Mouse (Mus musculus) gastrocnemius, postnatal 14 days (tissue): Measurements from ENCODE around the gene Hif1an. TPM values are rescaled to one million over a fixed set of nuclear protein-coding genes. Genes with fewer than 3 reads are reported as not detected.

Source experiments
- DNase-seq: peaks from one replicate; pipeline ENCODE4 v3.0.0; 2021; ENCODE audit warnings: mixed read lengths
- intact Hi-C: fragments of 180-260 bp; cut with DNase I; formaldehyde crosslinking; loops from one replicate; pipeline ENCODE4 v1.15.1; 2025; ENCODE audit warnings: low total_unique reads
- long read RNA-seq, 2 experiments: library from polyadenylated mRNA; stranded (forward); transcript quantifications; one replicate each; pipeline ENCODE4 v2.0.0; 2021
- total RNA-seq, 2 experiments: library from RNA; stranded (reverse); gene quantifications; 2 replicates each; pipeline ENCODE4 v1.2.3; 2021

Hif1an gene
- total RNA-seq, result 10 to 100 TPM; 80.1 to 84.0 TPM
- long read RNA-seq, experiment 1, full-length matches to known transcripts, result 59 of 94 reads
- long read RNA-seq, experiment 1, partial matches to known transcripts, result 0 of 94 reads
- long read RNA-seq, experiment 1, other reads (novel, unspliced or antisense), result 35 of 94 reads
- long read RNA-seq, experiment 2, full-length matches to known transcripts, result 77 of 121 reads
- long read RNA-seq, experiment 2, partial matches to known transcripts, result 42 of 121 reads
- long read RNA-seq, experiment 2, other reads (novel, unspliced or antisense), result 2 of 121 reads

- peak; percentile 90 for DNase-seq
- intact Hi-C loops, result no loop called here
Observed at GRCm38 (mm10) chr19:44562652-44563206, at the start of gene Hif1an. Gene Hif1an, plus strand, starts transcription at chr19:44562850.

GRCm38 (mm10) chr19:44513054-44513833 lies 49.4 kb upstream of the Hif1an start:
- no peak for DNase-seq
- intact Hi-C loops, result no loop called here

- no peak for DNase-seq
- intact Hi-C loops, result no loop called here
Observed at GRCm38 (mm10) chr19:44513921-44514482, 48.6 kb upstream of the Hif1an start.

GRCm38 (mm10) chr19:44514521-44515451 lies 47.9 kb upstream of the Hif1an start:
- no peak for DNase-seq
- intact Hi-C loops, result no loop called here

GRCm38 (mm10) chr19:44515769-44516168 lies 46.9 kb upstream of the Hif1an start:
- intact Hi-C loops, result no loop called here
- no peak for DNase-seq

GRCm38 (mm10) chr19:44517996-44518768 lies 44.5 kb upstream of the Hif1an start:
- intact Hi-C loops, result no loop called here

GRCm38 (mm10) chr19:44519152-44519551 lies 43.5 kb upstream of the Hif1an start:
- intact Hi-C loops, result no loop called here
- DNase-seq, result peak; percentile 38

More at GRCm38 (mm10) chr19:44517996-44518768, 44.5 kb upstream of the Hif1an start:
- no peak for DNase-seq

GRCm38 (mm10) chr19:44525551-44526205 lies 37.0 kb upstream of the Hif1an start:
- DNase-seq, result no peak
- intact Hi-C loops, result no loop called here

GRCm38 (mm10) chr19:44530018-44530417 lies 32.6 kb upstream of the Hif1an start:
- intact Hi-C loops, result loop anchor here (5.0 kb wide), 1 partner anchor 43 kb away; no protein-coding TSS in a partner anchor

GRCm38 (mm10) chr19:44535376-44535775 lies 27.3 kb upstream of the Hif1an start:
- intact Hi-C loops, result loop anchor here (5.0 kb wide), 1 partner anchor 163 kb away; no protein-coding TSS in a partner anchor
- no peak for DNase-seq

More at GRCm38 (mm10) chr19:44530018-44530417, 32.6 kb upstream of the Hif1an start:
- no peak for DNase-seq

- DNase-seq, result peak; percentile 27
- intact Hi-C loops, result loop anchor here (5.0 kb wide), 1 partner anchor 165 kb away; no protein-coding TSS in a partner anchor
Observed at GRCm38 (mm10) chr19:44537416-44537815, 25.2 kb upstream of the Hif1an start.

- no peak for DNase-seq
- intact Hi-C loops, result no loop called here
Observed at GRCm38 (mm10) chr19:44542694-44543178, 19.9 kb upstream of the Hif1an start.

GRCm38 (mm10) chr19:44544372-44544771 lies 18.3 kb upstream of the Hif1an start:
- intact Hi-C loops, result no loop called here
- DNase-seq, result no peak

GRCm38 (mm10) chr19:44544775-44545174 lies 17.9 kb upstream of the Hif1an start:
- intact Hi-C loops, result no loop called here
- peak; percentile 77 for DNase-seq

GRCm38 (mm10) chr19:44545321-44546041 lies 17.2 kb upstream of the Hif1an start, which contains the start of gene Sec31b:
Gene Sec31b, minus strand, starts transcription at chr19:44545864.
- intact Hi-C loops, result no loop called here
- DNase-seq, result peak; percentile 62

- intact Hi-C loops, result no loop called here
- DNase-seq, result no peak
Observed at GRCm38 (mm10) chr19:44552731-44553130, 9.9 kb upstream of the Hif1an start, which contains the start of gene Gm20538. Gene Gm20538, minus strand, starts transcription at chr19:44552831.

- intact Hi-C loops, result no loop called here
- no peak for DNase-seq
Observed at GRCm38 (mm10) chr19:44553286-44553685, 9.4 kb upstream of the Hif1an start.
